Mouse (Mus musculus): Measurements from ENCODE around the gene Mrps11. TPM values are rescaled to one million over a fixed set of nuclear protein-coding genes. Genes with fewer than 3 reads are reported as not detected.
A peak's percentile ranks its signal among the peaks of the same experiment; 100 is the strongest.

Mrps11 gene
- total RNA-seq (2012; rRNA removed): 67.5 and 79.8 TPM in 2 replicates

DNA sequence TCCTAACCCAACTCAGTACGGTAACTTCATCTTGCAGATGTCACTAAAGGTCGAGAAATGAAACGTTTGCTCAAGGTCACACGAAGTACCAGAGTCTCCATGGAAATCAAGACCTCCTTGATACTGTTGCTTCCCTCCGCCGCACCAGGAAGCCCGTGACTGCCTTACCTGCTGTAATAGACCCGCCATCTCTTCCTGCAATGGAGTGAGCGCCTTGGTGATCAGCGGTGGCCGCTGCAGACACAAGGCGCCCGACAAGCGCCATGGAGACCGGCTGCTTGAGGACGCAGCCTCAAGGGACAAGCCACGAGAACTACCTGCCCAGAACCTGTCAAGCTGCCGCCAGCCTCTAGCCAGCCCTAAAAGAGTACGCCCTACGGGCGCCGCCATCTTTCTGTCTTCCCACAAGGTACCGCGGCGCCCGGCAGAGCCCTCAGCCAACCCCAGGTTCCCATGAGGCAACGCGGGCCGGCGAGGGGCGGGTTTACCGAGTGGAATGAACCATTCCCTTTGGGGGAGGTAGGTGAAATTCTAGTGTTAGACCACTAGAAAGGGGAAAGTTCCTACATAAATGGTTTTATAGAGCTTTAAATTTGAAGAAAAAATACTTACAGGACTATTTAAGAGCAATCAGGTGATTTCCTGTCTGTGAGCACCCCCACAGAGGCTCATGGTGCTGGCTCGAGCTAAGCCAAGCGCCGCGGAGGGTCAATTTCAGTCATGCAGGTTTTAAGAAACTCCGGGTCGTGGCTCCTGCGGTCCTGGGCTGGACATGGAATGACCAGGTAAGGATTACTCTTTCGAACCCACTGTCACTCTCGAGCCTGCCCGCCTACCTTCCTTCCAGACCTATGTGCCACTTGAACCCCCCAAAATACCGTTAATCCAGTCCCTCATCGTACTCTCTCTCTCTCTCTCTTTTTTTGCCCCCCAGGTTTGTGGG is at the start of gene Mrps11, which contains the start of gene Mrpl46:
Mrps11 (plus strand) TSS at position 481 of the 943 bp plus-strand sequence.
Mrpl46 (minus strand) TSS at position 893 of the 943 bp plus-strand sequence.
- peaks cover 14% of the 10 kb centered on the region for H3K36me3 ChIP-seq (ENCODE audit: control insufficient read depth, insufficient read depth, low read length, poor library complexity, severe bottlenecking)
- TF ChIP-seq ZNF384 (IDR thresholded peaks at IDR 0.05; ENCODE audit: low read depth, low read length) (no peak), HCFC1 (IDR thresholded peaks at IDR 0.05; ENCODE audit: borderline replicate concordance, insufficient read depth, low read length) (peak; percentile 73; the same call in 1 of the 2 replicates)
- no peaks in the 10 kb centered on the region for H3K9me3 ChIP-seq (ENCODE audit: control insufficient read depth, insufficient read depth, low read depth, low read length)
- H3K27ac ChIP-seq (ENCODE audit: insufficient read depth, low read depth, low read length, poor library complexity, severe bottlenecking): no peak within 1 kb of the TSS
- H3K4me1 ChIP-seq (ENCODE audit: control insufficient read depth in 2 of 2, insufficient read depth in 2 of 2, low read length in 2 of 2, poor library complexity in 1 of 2): no peaks in the 10 kb centered on the region
- peak within 1 kb of the TSS; percentile 89 for H3K9ac ChIP-seq (ENCODE audit: insufficient read depth, low read depth, low read length, poor library complexity, severe bottlenecking)
- peak; percentile 72 for DNase-seq (ENCODE audit: low read depth, low spot score)
- peak within 1 kb of the TSS; percentile 84 to 86 for H3K4me3 ChIP-seq (ENCODE audit: insufficient read depth in 1 of 2, low read depth in 1 of 2, low read length in 2 of 2, poor library complexity in 1 of 2, severe bottlenecking in 1 of 2)
- in situ Hi-C loops (cut with MboI; ENCODE audit: low sequenced_read_pairs in 2 of 2, unreplicated experiment in 2 of 2): loop anchor here in 1 of 2 experiments (10.0 kb wide), 1 partner anchor 112 kb away; the partner anchor contains the start of gene Aen

DNA sequence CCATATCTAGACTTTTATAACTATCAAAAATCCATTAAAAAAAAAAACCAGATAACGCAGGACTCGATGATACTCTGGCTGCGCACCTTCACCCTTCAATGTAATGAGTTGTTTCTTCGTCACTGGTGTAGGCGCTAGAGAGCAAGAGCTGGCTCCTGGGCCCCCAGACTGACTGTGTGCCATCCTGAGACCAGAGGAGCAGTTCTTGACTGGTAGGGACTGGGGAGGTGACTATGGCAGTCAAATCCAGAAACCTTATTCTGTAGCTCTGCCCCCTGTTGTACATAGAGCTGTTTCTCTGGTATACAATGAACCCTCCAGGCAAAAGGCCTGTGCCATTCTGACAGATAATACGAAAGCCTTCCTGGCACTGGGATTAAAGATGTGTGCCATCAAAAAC is 45.7 kb upstream of the Mrps11 start:
- no peaks in the 10 kb centered on the region for H3K9me3 ChIP-seq (ENCODE audit: control insufficient read depth, insufficient read depth, low read depth, low read length)
- TF ChIP-seq CHD2 (IDR thresholded peaks at IDR 0.05; ENCODE audit: low read depth, low read length) (no peak), ZC3H11A (IDR thresholded peaks at IDR 0.05; ENCODE audit: borderline replicate concordance, low read depth, low read length) (no peak), HCFC1 (IDR thresholded peaks at IDR 0.05; ENCODE audit: borderline replicate concordance, insufficient read depth, low read length) (no peak), ZNF384 (IDR thresholded peaks at IDR 0.05; ENCODE audit: low read depth, low read length) (no peak), MAFK (IDR thresholded peaks at IDR 0.05; ENCODE audit: insufficient read depth, low read depth, low read length) (no peak)
- H3K9ac ChIP-seq (ENCODE audit: insufficient read depth, low read depth, low read length, poor library complexity, severe bottlenecking): no peak overlapping the region

DNA sequence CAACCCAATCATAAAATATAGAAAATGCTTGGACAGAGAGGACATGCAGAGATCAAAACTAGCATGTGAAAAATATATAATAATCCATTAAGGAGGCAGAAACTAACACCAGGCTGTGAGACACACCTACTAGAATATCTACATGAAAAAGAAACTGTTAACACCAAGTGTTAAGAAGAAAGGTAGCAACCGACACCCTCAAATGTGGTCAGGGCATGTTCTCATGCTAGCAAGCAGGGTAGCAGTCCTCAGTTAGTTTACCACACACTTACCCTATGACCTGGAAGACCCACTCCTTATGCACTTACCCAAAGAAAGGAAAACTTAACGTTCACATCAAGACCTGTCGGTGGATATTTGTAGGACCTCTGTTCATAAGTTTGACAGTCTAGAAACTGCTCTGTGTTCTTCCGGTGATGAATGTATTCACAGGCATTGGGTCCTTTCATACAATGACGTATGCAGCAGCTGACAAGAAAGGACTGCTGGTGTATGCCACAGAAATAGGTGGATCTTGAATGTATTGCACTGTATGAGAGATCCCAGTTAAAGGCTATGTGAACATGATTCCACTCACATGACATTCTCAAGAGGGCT is 45.2 kb upstream of the Mrps11 start, which contains the start of gene Ntrk3:
Ntrk3 (minus strand) TSS at position 399 of the 597 bp plus-strand sequence.
- H3K27ac ChIP-seq (ENCODE audit: insufficient read depth, low read depth, low read length, poor library complexity, severe bottlenecking): no peak within 1 kb of the TSS
- in situ Hi-C loops (cut with MboI; ENCODE audit: low sequenced_read_pairs in 2 of 2, unreplicated experiment in 2 of 2): no loop called here
- no peak within 1 kb of the TSS for H3K9ac ChIP-seq (ENCODE audit: insufficient read depth, low read depth, low read length, poor library complexity, severe bottlenecking)
- H3K4me1 ChIP-seq (ENCODE audit: control insufficient read depth in 2 of 2, insufficient read depth in 2 of 2, low read length in 2 of 2, poor library complexity in 1 of 2): no peaks in the 10 kb centered on the region
- no peak for DNase-seq (ENCODE audit: low read depth, low spot score)
- H3K4me3 ChIP-seq (ENCODE audit: insufficient read depth in 1 of 2, low read depth in 1 of 2, low read length in 2 of 2, poor library complexity in 1 of 2, severe bottlenecking in 1 of 2): no peak within 1 kb of the TSS
- TF ChIP-seq MAFK (IDR thresholded peaks at IDR 0.05; ENCODE audit: insufficient read depth, low read depth, low read length) (no peak), HCFC1 (IDR thresholded peaks at IDR 0.05; ENCODE audit: borderline replicate concordance, insufficient read depth, low read length) (no peak), CHD2 (IDR thresholded peaks at IDR 0.05; ENCODE audit: low read depth, low read length) (no peak), ZC3H11A (IDR thresholded peaks at IDR 0.05; ENCODE audit: borderline replicate concordance, low read depth, low read length) (no peak), ZNF384 (IDR thresholded peaks at IDR 0.05; ENCODE audit: low read depth, low read length) (no peak)
- no peaks in the 10 kb centered on the region for H3K9me3 ChIP-seq (ENCODE audit: control insufficient read depth, insufficient read depth, low read depth, low read length)
- H3K36me3 ChIP-seq (ENCODE audit: control insufficient read depth, insufficient read depth, low read length, poor library complexity, severe bottlenecking): no peaks in the 10 kb centered on the region

More for the DNA sequence above, 45.7 kb upstream of the Mrps11 start:
- no peak overlapping the region for H3K27ac ChIP-seq (ENCODE audit: insufficient read depth, low read depth, low read length, poor library complexity, severe bottlenecking)
- in situ Hi-C loops (cut with MboI; ENCODE audit: low sequenced_read_pairs in 2 of 2, unreplicated experiment in 2 of 2): no loop called here
- H3K4me1 ChIP-seq (ENCODE audit: control insufficient read depth in 2 of 2, insufficient read depth in 2 of 2, low read length in 2 of 2, poor library complexity in 1 of 2): no peaks in the 10 kb centered on the region
- DNase-seq (ENCODE audit: low read depth, low spot score): no peak
- H3K36me3 ChIP-seq (ENCODE audit: control insufficient read depth, insufficient read depth, low read length, poor library complexity, severe bottlenecking): no peaks in the 10 kb centered on the region
- no peak overlapping the region for H3K4me3 ChIP-seq (ENCODE audit: insufficient read depth in 1 of 2, low read depth in 1 of 2, low read length in 2 of 2, poor library complexity in 1 of 2, severe bottlenecking in 1 of 2)

DNA sequence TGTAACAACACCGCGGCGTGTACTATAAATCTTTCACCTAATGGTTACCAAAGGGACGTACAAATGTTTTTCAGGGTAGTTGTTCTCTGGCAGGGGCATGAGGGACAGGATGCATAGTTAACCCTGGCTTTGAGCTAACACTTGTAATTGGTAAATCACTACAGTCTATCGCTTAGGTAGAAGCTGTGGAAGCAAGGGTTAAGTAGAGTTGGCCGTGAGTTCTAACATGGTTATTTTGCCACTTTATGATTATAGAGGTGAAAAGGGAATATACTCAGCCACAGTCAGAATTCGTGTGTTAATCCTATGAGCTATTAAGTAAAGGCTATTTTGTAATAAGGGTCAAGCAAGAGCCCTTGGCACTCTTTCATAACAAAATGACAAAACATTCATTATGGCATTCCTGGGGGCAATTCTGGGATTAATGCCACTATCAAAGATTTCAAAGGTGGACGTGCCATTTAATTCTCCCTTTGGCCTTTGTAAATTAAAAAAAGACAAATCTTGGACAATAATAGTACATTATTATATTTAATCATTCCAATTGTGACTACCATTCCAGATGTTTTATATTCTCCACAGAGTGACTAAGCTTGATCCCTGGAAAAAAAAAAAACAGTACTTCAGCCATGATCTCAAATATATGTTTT is 43.4 kb upstream of the Mrps11 start:
- H3K36me3 ChIP-seq (ENCODE audit: control insufficient read depth, insufficient read depth, low read length, poor library complexity, severe bottlenecking): no peaks in the 10 kb centered on the region
- no peaks in the 10 kb centered on the region for H3K4me1 ChIP-seq (ENCODE audit: control insufficient read depth in 2 of 2, insufficient read depth in 2 of 2, low read length in 2 of 2, poor library complexity in 1 of 2)
- no peak for TF ChIP-seq CHD2 (IDR thresholded peaks at IDR 0.05; ENCODE audit: low read depth, low read length)
- TF ChIP-seq ZC3H11A (IDR thresholded peaks at IDR 0.05; ENCODE audit: borderline replicate concordance, low read depth, low read length): no peak
- no peak for TF ChIP-seq ZNF384 (IDR thresholded peaks at IDR 0.05; ENCODE audit: low read depth, low read length)
- no peak for TF ChIP-seq HCFC1 (IDR thresholded peaks at IDR 0.05; ENCODE audit: borderline replicate concordance, insufficient read depth, low read length)
- no peak for TF ChIP-seq MAFK (IDR thresholded peaks at IDR 0.05; ENCODE audit: insufficient read depth, low read depth, low read length)
- no peak overlapping the region for H3K4me3 ChIP-seq (ENCODE audit: insufficient read depth in 1 of 2, low read depth in 1 of 2, low read length in 2 of 2, poor library complexity in 1 of 2, severe bottlenecking in 1 of 2)
- no peaks in the 10 kb centered on the region for H3K9me3 ChIP-seq (ENCODE audit: control insufficient read depth, insufficient read depth, low read depth, low read length)
- no peak overlapping the region for H3K27ac ChIP-seq (ENCODE audit: insufficient read depth, low read depth, low read length, poor library complexity, severe bottlenecking)
- no peak for DNase-seq (ENCODE audit: low read depth, low spot score)
- in situ Hi-C loops (cut with MboI; ENCODE audit: low sequenced_read_pairs in 2 of 2, unreplicated experiment in 2 of 2): no loop called here
- no peak overlapping the region for H3K9ac ChIP-seq (ENCODE audit: insufficient read depth, low read depth, low read length, poor library complexity, severe bottlenecking)
